Mouse (Mus musculus): ENCODE data around the gene Gng12. TPM values are rescaled to one million over a fixed set of nuclear protein-coding genes. Genes with fewer than 3 reads are reported as not detected.

The Gng12 gene
- polyA plus RNA-seq, 1 experiment from 2014 or later = 169 TPM

DNA sequence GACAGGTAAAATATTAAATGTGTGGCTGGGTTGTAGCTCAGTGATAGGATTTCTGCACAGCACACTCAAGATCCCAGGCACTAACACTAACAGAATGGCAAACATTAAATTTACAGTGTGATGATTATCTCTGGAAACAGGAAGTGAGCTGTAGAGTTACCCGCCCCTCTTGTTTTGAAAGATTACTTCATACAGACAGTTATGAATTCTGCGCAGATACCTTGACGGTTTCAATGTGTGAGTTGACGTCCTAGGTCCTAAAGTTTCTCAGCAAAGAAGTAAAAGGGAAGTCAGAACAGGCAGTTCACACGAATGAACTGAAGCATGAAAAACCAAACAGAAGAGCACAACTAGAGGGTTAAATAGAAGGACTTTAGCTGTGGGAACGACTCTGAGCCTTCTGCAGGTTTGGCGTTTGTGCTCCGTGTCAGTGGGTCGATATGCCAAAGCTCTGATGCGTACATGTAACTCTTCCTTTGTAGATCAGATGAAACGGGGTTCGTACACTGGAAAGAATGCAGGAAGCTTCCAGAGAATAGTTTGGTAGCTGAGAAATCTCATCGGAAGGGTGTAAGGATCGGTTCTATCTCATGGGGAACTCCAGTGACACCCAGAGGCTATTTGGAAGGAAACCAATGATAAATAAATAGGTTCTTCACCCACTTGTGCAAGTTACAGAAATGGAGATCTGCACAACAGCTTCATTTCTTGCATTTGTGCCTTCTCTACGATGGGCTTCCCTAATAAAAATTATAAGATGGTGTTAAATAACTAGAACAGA, 160.1 kb downstream of the Gng12 start:
- ATAC-seq (no peak), DNase-seq (ENCODE audit: low read depth, low spot score) (no peak)
- no peaks in the 10 kb centered on the region for H3K27me3 ChIP-seq
- in situ Hi-C loops (cut with MboI; ENCODE audit: low pct_unique_long_range_greater_than_20kb) = loop anchor here (5.0 kb wide), 1 partner anchor 76 kb away; no protein-coding TSS in a partner anchor
- POLR2A ChIA-PET = interaction anchor here (0.6 to 1.1 kb wide), 3 partner anchors 12 to 144 kb away, joined by 3 read pairs; no protein-coding TSS in a partner anchor
- no peak for TF ChIP-seq CTCF (IDR thresholded peaks at IDR 0.05)
- CTCF ChIA-PET = interaction anchor here (1.1 to 2.4 kb wide), 5 partner anchors 11 to 15 kb away, joined by 3 to 13 read pairs (median 4); no protein-coding TSS in a partner anchor

DNA sequence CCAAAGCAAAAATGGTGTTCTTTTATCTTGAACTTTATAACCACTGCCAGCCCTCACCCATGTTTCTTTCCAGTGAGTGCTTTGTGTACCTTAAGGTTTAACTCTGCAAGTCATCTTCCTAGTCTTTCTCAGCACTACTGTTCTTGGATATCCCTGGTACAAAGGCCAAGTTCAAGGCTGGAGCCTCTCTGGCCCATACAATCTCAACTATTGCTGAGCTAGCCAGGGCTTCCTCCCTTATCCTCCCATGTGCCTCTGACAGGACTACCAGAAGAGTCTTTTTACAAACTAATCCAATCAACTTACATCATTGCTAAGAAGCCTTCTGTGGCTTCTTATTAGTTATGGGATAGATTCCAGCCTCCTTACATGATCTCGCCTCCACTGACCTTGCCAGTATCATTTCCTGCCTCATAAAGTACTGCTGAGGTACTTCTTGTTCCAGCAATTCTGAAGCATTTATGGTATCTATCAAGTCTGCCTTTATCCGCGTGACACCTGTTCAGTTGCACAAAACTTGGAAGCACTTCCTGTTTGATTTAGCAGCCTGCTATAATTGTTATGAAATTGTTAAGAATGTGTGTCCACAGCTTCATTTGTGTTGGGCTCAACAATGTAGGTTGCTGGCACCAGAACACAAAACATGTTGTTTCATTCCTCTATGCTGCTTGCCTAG, 160.8 kb downstream of the Gng12 start:
- in situ Hi-C loops (cut with MboI; ENCODE audit: low pct_unique_long_range_greater_than_20kb) = loop anchor here (5.0 kb wide), 1 partner anchor 75 kb away; no protein-coding TSS in a partner anchor
- no peak for TF ChIP-seq CTCF (IDR thresholded peaks at IDR 0.05)
- ChIA-PET POLR2A (interaction anchor here (0.6 kb wide), 1 partner anchor 145 kb away, joined by 3 read pairs; no protein-coding TSS in a partner anchor), CTCF (interaction anchor here (1.3 to 2.4 kb wide), 3 partner anchors 10 to 16 kb away, joined by 3 to 13 read pairs (median 4); no protein-coding TSS in a partner anchor)
- ATAC-seq = no peak
- no peak for DNase-seq (ENCODE audit: low read depth, low spot score)
- no peaks in the 10 kb centered on the region for H3K27me3 ChIP-seq

DNA sequence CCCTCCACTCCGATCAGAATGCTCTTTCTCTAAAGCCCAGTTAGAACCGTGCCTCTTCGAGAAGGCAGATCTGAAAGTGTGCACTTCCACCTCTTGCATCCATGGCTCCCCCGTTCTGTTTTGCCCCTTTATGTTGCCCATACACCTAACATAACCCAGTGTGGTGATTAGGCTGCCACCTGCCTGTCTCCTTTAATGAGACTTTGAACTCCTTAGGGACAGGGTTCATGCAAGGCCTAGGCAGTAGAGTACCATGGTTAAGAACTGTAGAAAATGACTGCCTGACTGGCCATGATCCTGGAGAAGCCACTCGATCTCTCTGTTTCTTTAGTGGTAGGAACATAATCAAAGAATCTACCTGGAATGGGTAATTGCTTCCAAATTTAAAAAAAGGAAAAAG, 161.4 kb downstream of the Gng12 start:
- H3K27me3 ChIP-seq = no peaks in the 10 kb centered on the region
- TF ChIP-seq CTCF (IDR thresholded peaks at IDR 0.05) = no peak
- in situ Hi-C loops (cut with MboI; ENCODE audit: low pct_unique_long_range_greater_than_20kb) = loop anchor here (5.0 kb wide), 1 partner anchor 75 kb away; no protein-coding TSS in a partner anchor
- POLR2A ChIA-PET = no interaction called here
- DNase-seq (ENCODE audit: low read depth, low spot score) (no peak), ATAC-seq (no peak)
- CTCF ChIA-PET = no interaction called here

DNA sequence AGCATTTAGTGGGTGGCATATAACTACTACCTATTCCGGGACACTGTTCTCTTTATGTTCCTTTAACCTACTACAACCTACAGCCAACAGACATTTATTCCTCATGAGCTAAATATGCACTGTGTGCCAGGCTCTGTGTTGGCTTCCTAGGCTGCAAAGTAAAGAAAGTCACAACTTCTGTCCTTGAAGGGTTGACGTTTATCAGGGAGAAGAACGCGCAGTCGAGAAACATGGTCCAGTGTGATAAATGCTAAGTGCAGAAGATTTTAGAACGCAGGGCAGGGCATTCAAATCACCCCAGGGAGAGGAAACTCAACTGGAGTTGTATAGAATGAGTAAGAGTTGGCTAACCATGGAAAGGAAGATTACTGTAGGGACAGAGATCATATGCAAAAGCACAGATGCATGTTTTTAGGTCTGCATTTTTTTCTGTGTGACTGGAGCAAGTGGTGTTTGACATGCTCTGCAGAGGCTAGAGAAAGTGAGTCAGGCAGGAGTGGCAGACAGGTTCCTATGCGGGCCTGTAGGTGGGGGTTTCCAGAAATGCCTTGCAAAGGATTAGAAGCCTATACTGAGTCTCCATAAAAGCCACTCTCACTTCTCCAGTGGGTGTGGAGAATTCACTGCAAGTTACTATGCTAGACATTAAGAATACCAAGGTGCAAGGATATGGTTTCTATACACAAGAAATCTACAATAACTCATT, 161.9 kb downstream of the Gng12 start:
- POLR2A ChIA-PET = no interaction called here
- CTCF ChIA-PET = no interaction called here
- no peak for TF ChIP-seq CTCF (IDR thresholded peaks at IDR 0.05)
- ATAC-seq = no peak
- no peaks in the 10 kb centered on the region for H3K27me3 ChIP-seq
- in situ Hi-C loops (cut with MboI; ENCODE audit: low pct_unique_long_range_greater_than_20kb) = loop anchor here (5.0 kb wide), 1 partner anchor 74 kb away; no protein-coding TSS in a partner anchor
- no peak for DNase-seq (ENCODE audit: low read depth, low spot score)

- DNase-seq (ENCODE audit: low read depth, low spot score) = no peak
- in situ Hi-C loops (cut with MboI; ENCODE audit: low pct_unique_long_range_greater_than_20kb) = no loop called here
These were observed 163.9 kb downstream of the Gng12 start for GRCm38 (mm10) chr6:67060057-67060456.

GRCm38 (mm10) chr6:67069219-67069762, 173.1 kb downstream of the Gng12 start:
- ChIA-PET POLR2A (no interaction called here), CTCF (interaction anchor here (0.9 to 2.2 kb wide), 6 partner anchors 10 to 106 kb away, joined by 3 to 8 read pairs (median 4); no protein-coding TSS in a partner anchor)
- DNase-seq (ENCODE audit: low read depth, low spot score) (no peak), ATAC-seq (no peak)
- TF ChIP-seq CTCF (IDR thresholded peaks at IDR 0.05) = no peak
- in situ Hi-C loops (cut with MboI; ENCODE audit: low pct_unique_long_range_greater_than_20kb) = no loop called here
- H3K27me3 ChIP-seq = no peaks in the 10 kb centered on the region

More at GRCm38 (mm10) chr6:67060057-67060456, 163.9 kb downstream of the Gng12 start:
- no peak for TF ChIP-seq CTCF (IDR thresholded peaks at IDR 0.05)
- ChIA-PET POLR2A (no interaction called here), CTCF (interaction anchor here (0.7 to 2.2 kb wide), 5 partner anchors 10 to 104 kb away, joined by 3 to 8 read pairs (median 6); no protein-coding TSS in a partner anchor)
- no peaks in the 10 kb centered on the region for H3K27me3 ChIP-seq
- no peak for ATAC-seq

- H3K27me3 ChIP-seq = no peaks in the 10 kb centered on the region
- DNase-seq (ENCODE audit: low read depth, low spot score) = no peak
- TF ChIP-seq CTCF (IDR thresholded peaks at IDR 0.05) = no peak
- CTCF ChIA-PET = interaction anchor here (0.9 to 2.2 kb wide), 6 partner anchors 10 to 107 kb away, joined by 3 to 8 read pairs (median 4); no protein-coding TSS in a partner anchor
- peak; percentile 73 for ATAC-seq
- in situ Hi-C loops (cut with MboI; ENCODE audit: low pct_unique_long_range_greater_than_20kb) = no loop called here
- POLR2A ChIA-PET = no interaction called here
These were observed 173.7 kb downstream of the Gng12 start for GRCm38 (mm10) chr6:67069800-67070315.

Other genes with a start within 250 kb of the Gng12 start
- not detected for gene Vmn1r35, start 210.5 kb upstream of the Gng12 start, polyA plus RNA-seq (2021)
- gene Vmn1r36, start 177.2 kb upstream of the Gng12 start, polyA plus RNA-seq (2021) = not detected
- not detected for gene Vmn1r37, start 167.0 kb upstream of the Gng12 start, polyA plus RNA-seq (2021)
- gene Vmn1r38, start 113.8 kb upstream of the Gng12 start, polyA plus RNA-seq (2021) = not detected
- gene Vmn1r39, start 85.8 kb upstream of the Gng12 start, polyA plus RNA-seq (2021) = 0.03 TPM
- 138 TPM for gene Gadd45a, start 141.1 kb downstream of the Gng12 start, polyA plus RNA-seq (2021)